Mouse (Mus musculus) layer of hippocampus, postnatal 25 days (tissue): Measurements from ENCODE around the gene Hibadh. TPM values are rescaled to one million over a fixed set of nuclear protein-coding genes. Genes with fewer than 3 reads are reported as not detected.

ENCODE experiments used
- DNase-seq, 2 experiments: peaks; one replicate each; pipeline ENCODE4 v3.0.0; 2022; ENCODE audit warnings: mixed read lengths in 2 of 2, low spot score in 1 of 2; ENCODE audit errors: extremely low spot score in 1 of 2
- total RNA-seq, 2 experiments: library from RNA; stranded (reverse); gene quantifications; 2 replicates each; pipeline ENCODE4 v1.2.3; 2021

The Hibadh gene
- total RNA-seq, 2 experiments from 2014 or later: 42.1 to 45.7 TPM

DNA sequence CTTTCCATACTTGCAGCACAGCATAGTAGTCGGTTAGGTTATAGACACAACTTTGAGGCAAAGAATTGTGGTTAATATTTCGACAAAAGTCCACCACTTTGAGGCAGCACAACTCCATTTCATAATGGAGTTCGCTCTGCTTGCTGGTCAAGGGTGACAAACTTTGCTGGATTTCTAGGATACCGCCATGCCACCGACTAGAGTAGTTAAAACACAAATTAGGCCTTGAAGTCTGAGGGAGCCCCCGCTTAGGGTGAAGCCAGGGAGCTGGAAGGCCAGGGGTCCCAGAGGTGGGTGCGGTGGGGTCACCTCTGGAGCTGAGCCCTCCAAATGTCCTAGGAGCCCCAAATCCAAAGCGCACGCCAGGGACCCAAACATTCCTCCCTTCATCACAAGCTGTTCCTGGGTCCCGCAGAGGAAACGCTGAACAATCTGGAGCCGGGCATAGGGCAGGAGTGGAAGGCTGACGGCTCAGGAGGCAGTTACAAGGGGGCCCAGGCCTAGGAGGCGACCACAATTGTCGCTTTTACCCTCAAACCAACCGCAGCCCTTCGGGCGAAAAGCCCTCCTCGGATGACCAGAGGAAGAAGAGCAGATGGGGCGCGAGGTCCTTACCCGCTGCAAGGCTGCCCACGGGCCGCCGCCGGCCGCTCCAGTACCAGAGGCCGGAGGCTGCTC is 504 bp downstream of the Hibadh start:
- no peak for DNase-seq

GRCm38 (mm10) chr6:52638471-52639185 is 1.6 kb downstream of the Hibadh start:
- DNase-seq: no peak

GRCm38 (mm10) chr6:52637337-52637736 is 2.9 kb downstream of the Hibadh start:
- no peak for DNase-seq

GRCm38 (mm10) chr6:52635395-52635794 is 4.8 kb downstream of the Hibadh start:
- no peak for DNase-seq

DNA sequence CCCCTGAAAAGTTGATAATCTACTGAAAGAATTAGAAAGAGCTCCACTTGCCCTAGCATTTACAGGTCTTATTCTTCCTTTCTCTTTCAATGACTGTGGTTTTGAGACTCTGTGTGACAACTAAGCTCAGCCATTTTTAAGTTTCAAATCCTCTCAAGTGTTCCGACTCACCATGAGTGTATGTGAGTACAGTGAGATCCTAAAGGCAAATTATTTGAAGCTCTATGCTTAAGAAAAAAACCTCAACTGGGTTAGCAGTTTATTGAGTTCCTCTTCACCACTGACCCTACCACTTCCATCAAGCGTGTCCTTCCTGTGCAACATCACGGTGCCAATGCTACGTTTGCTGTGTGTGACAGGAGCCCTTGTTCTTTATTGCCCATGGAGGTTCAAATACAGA is 9.6 kb downstream of the Hibadh start:
- no peak for DNase-seq

GRCm38 (mm10) chr6:52629180-52629579 is 11.0 kb downstream of the Hibadh start:
- DNase-seq: no peak

GRCm38 (mm10) chr6:52626735-52627134 is 13.5 kb downstream of the Hibadh start:
- DNase-seq: no peak

DNA sequence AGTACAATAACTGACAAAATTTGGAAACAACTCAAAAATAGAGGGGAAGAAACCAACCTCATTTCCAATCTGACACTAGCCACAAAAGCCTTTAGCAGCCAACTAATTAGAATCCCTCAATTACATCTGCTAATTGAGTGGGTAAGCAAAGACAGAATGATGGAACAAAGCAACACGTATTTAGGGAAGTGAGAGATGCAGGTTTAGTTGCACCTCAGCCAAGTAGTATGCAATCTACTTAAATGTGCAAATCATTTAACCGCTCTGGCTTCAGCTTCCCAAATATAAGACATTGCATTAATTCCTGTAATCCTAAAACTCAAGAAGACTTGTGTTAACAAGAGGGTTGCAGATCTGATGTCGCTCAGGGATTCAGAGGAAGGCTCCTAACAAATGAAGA is 16.4 kb downstream of the Hibadh start:
- no peak for DNase-seq

GRCm38 (mm10) chr6:52621731-52622480 is 18.3 kb downstream of the Hibadh start:
- no peak for DNase-seq

GRCm38 (mm10) chr6:52620090-52620489 is 20.1 kb downstream of the Hibadh start:
- no peak for DNase-seq

GRCm38 (mm10) chr6:52609626-52610352 is 30.4 kb downstream of the Hibadh start:
- DNase-seq: no peak

DNA sequence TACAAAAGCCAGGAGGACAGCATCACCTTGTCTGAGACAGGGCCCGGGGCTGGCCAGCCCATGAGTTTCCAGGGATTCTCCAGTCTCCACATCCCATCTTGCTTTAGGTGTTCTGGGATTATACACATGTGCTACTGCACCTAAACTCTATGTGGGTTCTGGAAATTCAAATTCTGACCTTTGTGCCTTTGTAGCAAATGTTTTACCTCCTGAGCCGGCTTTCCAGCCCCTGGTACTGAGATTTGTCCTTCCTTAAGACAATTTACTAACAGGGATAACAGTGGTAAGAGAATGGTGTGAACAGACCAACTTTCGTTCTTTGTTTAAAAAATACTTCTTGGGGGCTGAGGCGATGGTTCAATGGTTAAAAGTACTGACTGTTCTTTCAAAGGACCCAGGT is 32.1 kb downstream of the Hibadh start:
- no peak for DNase-seq

- no peak for DNase-seq
Observed at GRCm38 (mm10) chr6:52606746-52607347, 33.3 kb downstream of the Hibadh start.

DNA sequence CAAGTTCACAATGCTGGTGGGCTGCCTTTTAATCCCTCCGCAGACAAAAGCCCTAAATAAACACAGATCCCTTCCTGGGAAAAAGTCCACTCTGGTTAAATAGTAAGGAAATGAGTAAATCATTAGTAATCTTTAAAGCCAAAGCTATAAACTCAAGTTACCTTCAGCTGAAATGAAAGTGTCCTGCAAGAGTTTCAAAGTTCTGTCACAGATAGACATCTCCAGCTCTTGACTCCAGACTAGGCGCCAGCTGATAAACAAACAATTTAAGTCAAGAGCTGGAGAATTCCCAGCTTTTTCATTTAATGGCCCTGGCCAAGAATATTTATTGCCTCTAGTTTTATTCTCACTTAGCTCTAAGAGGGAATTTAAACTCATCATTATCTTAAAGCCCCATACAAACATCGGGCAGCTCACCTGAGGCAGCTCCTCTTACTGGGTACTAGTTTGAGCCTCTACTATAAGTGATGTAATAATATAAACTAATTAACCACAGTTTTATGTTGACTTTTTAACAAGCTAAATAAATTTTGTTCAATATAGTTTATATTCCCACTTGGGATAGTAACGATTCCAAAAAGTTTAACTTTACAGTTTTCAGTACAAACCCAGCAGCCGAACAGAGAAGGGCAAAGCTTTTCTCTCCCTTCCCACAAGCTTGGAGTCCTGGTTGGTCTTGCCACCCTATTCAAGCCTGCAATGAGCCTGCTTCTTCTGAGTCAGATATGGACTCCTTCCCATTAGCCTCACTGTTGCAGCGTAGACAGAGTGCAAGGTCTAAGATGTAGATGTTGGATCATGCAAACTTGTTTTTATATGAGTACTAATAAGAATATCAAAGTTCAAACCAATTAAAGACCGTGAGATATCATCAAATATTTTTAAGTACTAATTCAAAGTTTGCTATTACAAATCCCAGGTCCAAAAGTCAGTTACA is 38.2 kb downstream of the Hibadh start:
- no peak for DNase-seq

- DNase-seq: peak in 1 of 2 experiments; percentile 52
Observed at GRCm38 (mm10) chr6:52601117-52601516, 39.1 kb downstream of the Hibadh start.

- no peak for DNase-seq
Observed at GRCm38 (mm10) chr6:52594752-52595151, 45.4 kb downstream of the Hibadh start.

DNA sequence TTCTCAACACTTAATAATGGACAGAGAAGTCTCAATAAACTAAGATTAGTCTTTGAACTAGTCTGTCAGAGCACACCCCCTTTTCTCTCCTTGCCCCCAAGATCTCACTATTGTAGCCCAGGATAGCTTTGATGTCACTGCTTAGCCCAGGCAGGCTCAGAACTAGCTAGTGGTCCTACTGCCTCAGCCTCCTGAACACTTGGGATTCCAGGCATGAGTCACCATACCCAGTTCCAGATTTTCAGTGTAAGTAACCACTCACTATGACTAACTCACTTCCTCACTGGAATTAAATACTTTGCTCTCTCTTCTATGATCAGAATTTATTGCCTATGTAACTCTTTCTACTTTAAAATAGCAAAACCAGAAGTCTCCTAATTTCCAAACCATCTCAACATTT is 53.6 kb downstream of the Hibadh start:
- no peak for DNase-seq

GRCm38 (mm10) chr6:52584383-52584782 is 55.8 kb downstream of the Hibadh start:
- DNase-seq: peak in 1 of 2 experiments; percentile 11

DNA sequence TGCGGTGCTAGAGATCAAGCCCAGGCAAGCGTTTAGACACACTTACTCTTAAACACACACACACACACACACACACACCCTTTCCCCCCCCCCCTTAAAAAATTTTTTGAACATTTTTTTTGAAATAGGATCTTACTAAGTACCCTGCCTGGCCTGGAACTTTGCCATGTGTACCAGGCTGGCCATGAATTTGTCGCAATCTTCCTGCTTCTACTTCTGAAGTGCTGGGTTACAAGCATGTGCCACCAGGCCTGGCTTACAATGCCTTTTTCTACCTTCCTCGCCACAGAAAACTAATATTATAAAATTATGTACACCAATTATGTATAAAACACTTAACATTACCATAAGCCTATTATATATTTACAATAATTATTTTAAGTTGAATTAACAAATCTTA is 59.1 kb downstream of the Hibadh start:
- no peak for DNase-seq
